Mouse (Mus musculus): ENCODE measurements around the gene Lcn12.

GRCm38 (mm10) chr2:25467606-25468303 is 26.0 kb downstream of the Lcn12 start:
- TF ChIP-seq POLR2A (IDR thresholded peaks at IDR 0.05; ENCODE audit: insufficient read depth, low read depth, low read length) (no peak), CTCF (IDR thresholded peaks at IDR 0.05) (no peak)
